Mouse (Mus musculus) intestine, postnatal 0 days (tissue): ENCODE measurements around the gene Dgkk. TPM values are rescaled to one million over a fixed set of nuclear protein-coding genes. Genes with fewer than 3 reads are reported as not detected.

Experiments
- ATAC-seq: fragments of 200-750 bp; cut with Nextera tagmentation; 2 replicates; pipeline ENCODE4 v1.8.0; 2017; ENCODE audit warnings: mild to moderate bottlenecking, moderate TSS enrichment, moderate library complexity
- H3K27ac ChIP-seq: fragments of 300-500 bp; sonication (generic); 2 replicates; pipeline ENCODE4 v1.5.1; 2014; ENCODE audit warnings: mild to moderate bottlenecking, low read depth, low read length, moderate library complexity
- H3K27me3 ChIP-seq: fragments of 300-500 bp; sonication (generic); replicated peaks from 2 replicates; pipeline ENCODE4 v1.6.1; 2014; ENCODE audit warnings: low read length, mixed read lengths; ENCODE audit not compliant: control insufficient read depth, insufficient read depth
- H3K36me3 ChIP-seq: fragments of 300-500 bp; sonication (generic); 2 replicates; pipeline ENCODE4 v1.6.1; 2014; ENCODE audit warnings: mild to moderate bottlenecking, moderate library complexity; ENCODE audit not compliant: control insufficient read depth, insufficient read depth
- H3K4me1 ChIP-seq: fragments of 300-500 bp; sonication (generic); replicated peaks from 2 replicates; pipeline ENCODE4 v1.6.1; 2014; ENCODE audit warnings: antibody characterized with exemption, low read length, mixed read lengths; ENCODE audit not compliant: control insufficient read depth, insufficient read depth
- H3K4me2 ChIP-seq: fragments of 300-500 bp; sonication (generic); replicated peaks from 2 replicates; pipeline ENCODE4 v1.6.1; 2014; ENCODE audit warnings: low read depth, mild to moderate bottlenecking, moderate library complexity
- H3K4me3 ChIP-seq: fragments of 300-500 bp; sonication (generic); 2 replicates; pipeline ENCODE4 v1.5.1; 2014; ENCODE audit warnings: low read depth, low read length
- H3K9ac ChIP-seq: fragments of 300-500 bp; sonication (generic); 2 replicates; pipeline ENCODE4 v1.6.1; 2014; ENCODE audit warnings: mild to moderate bottlenecking, low read depth, low read length
- H3K9me3 ChIP-seq: fragments of 300-500 bp; sonication (generic); 2 replicates; pipeline ENCODE4 v1.6.1; 2016; ENCODE audit warnings: mixed run types; ENCODE audit not compliant: control insufficient read depth
- CTCF ChIP-seq: sonication (generic); IDR thresholded peaks from 2 replicates; pipeline ENCODE4 v1.5.1; 2016; ENCODE audit warnings: low read depth, mild to moderate bottlenecking, control low read depth, antibody characterized with exemption, moderate library complexity
- WGBS: fragments of 180-500 bp; shearing (Covaris S2); extraction: QIAGEN DNeasy Blood & Tissue Kit; methylation state at CpG from one replicate; pipeline ENCODE4 v1.1.7; 2014; 5-methylcytosine and 5-hydroxymethylcytosine counted together
- polyA plus RNA-seq: library from polyadenylated mRNA; unstranded; fragments of >200 nt; fragmentation: Nextera tagmentation; extraction: Ambion mirVana; gene quantifications from 2 replicates; pipeline ENCODE4 v1.2.1, GENCODE M21; 2015

Gene Dgkk
- polyA plus RNA-seq, 1 experiment from 2014 or later, result 0.04 TPM

DNA sequence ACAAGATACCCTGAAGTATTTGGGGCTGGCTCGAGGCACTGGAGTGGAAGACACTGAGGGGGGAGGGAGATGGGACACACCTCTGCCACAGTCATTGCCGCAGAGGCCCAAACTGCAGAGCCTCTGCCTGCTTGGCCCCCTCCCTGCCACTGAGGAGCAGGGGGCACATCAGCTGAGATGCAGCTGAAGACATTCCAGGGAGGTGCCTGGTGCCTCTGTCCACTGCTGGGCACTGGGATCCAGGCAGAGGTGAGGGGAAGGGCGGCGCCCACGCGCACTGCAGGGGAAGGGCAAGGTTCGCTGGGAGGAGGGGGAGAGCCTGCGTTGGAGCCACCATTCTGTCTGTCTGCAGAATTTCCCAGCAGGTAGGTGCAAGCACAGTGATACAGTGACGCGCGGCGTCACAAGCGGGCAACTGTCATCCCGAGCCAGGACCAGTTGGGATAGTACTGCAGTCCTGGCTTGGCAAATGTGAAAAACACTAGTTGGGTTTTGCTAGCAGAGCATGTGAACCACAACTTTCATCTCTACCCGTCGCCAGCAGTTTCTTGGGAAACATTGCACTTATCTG, 948 bp downstream of the Dgkk start:
- no peak overlapping the region for H3K4me2 ChIP-seq
- no peak for ATAC-seq

DNA sequence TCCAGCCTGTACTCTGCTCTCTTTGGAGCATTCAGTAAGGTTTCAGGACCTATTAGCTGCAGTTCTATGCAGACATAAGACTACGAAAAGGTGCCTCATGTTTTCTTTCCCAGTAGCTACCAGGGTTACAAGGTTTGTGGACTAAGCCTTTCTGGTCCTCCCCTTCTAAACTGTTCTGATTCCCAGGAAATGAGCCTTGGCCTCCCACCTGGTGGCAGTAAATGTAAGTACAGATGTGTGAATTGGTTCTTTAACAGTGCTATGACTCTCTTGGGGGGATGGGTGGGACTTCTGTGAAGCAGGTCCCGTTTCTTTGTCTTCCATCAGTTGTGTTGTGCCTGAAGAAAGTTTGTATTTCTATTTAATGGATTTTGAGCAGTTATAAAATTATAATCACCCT, 53.4 kb downstream of the Dgkk start:
- no peak overlapping the region for H3K4me3 ChIP-seq
- WGBS, result 47% methylated on average over 2 of the region's 2 CpGs
- H3K27ac ChIP-seq, result no peak overlapping the region
- ATAC-seq, result no peak
- H3K4me1 ChIP-seq, result no peaks in the 10 kb centered on the region
- no peaks in the 10 kb centered on the region for H3K27me3 ChIP-seq
- H3K4me2 ChIP-seq, result no peak overlapping the region
- no peaks in the 10 kb centered on the region for H3K9me3 ChIP-seq
- H3K36me3 ChIP-seq, result no peaks in the 10 kb centered on the region
- TF ChIP-seq CTCF, result peak; percentile 42
- no peak overlapping the region for H3K9ac ChIP-seq

More for the DNA sequence above, 948 bp downstream of the Dgkk start:
- H3K9me3 ChIP-seq, result no peaks in the 10 kb centered on the region
- no peak overlapping the region for H3K4me3 ChIP-seq
- H3K27me3 ChIP-seq, result peaks cover 10% of the 10 kb centered on the region; the same call in 1 of the 2 replicates
- no peaks in the 10 kb centered on the region for H3K36me3 ChIP-seq
- no peak overlapping the region for H3K9ac ChIP-seq
- WGBS, result 19% methylated on average over 16 of the region's 16 CpGs
- no peak for TF ChIP-seq CTCF
- no peaks in the 10 kb centered on the region for H3K4me1 ChIP-seq
- no peak overlapping the region for H3K27ac ChIP-seq

GRCm38 (mm10) chrX:6853466-6853865, 74.4 kb downstream of the Dgkk start:
- TF ChIP-seq CTCF, result no peak
- ATAC-seq, result no peak

DNA sequence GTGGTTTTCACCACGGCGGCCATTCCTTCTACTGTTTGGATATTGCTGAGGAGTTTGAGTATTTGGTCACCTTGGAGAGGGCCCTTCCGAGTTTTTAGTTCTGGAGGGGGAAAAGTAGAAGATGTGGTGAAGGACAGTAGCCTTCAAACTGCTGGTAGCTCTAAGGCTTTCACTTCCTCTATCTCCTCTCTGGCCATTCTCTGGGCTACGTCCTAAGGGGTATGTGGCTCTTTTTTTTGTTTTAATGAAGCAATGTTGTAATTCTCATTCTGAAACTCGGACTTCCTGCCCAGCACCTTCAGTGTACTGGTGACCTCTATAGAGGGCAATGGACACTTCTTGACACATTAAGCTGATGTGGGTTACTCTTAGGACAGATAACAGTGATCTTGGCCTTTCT, 75.0 kb downstream of the Dgkk start:
- no peaks in the 10 kb centered on the region for H3K36me3 ChIP-seq
- no peak overlapping the region for H3K4me2 ChIP-seq
- no peak for ATAC-seq
- no peak for TF ChIP-seq CTCF
- no peaks in the 10 kb centered on the region for H3K4me1 ChIP-seq
- H3K4me3 ChIP-seq, result no peak overlapping the region
- no peak overlapping the region for H3K9ac ChIP-seq
- WGBS, result 84% methylated on average over 5 of the region's 5 CpGs
- H3K9me3 ChIP-seq, result no peaks in the 10 kb centered on the region
- no peaks in the 10 kb centered on the region for H3K27me3 ChIP-seq
- H3K27ac ChIP-seq, result no peak overlapping the region

More at GRCm38 (mm10) chrX:6853466-6853865, 74.4 kb downstream of the Dgkk start:
- H3K36me3 ChIP-seq, result no peaks in the 10 kb centered on the region
- 65% methylated on average over 3 of the region's 3 CpGs for WGBS
- H3K4me1 ChIP-seq, result no peaks in the 10 kb centered on the region
- no peaks in the 10 kb centered on the region for H3K9me3 ChIP-seq
- no peaks in the 10 kb centered on the region for H3K27me3 ChIP-seq
- H3K4me3 ChIP-seq, result no peak overlapping the region
- no peak overlapping the region for H3K4me2 ChIP-seq
- H3K27ac ChIP-seq, result no peak overlapping the region
- H3K9ac ChIP-seq, result no peak overlapping the region

GRCm38 (mm10) chrX:6893933-6894332, 114.8 kb downstream of the Dgkk start:
- Histone ChIP-seq H3K4me3 (no peak overlapping the region), H3K4me2 (no peak overlapping the region), H3K27me3 (no peaks in the 10 kb centered on the region), H3K27ac (no peak overlapping the region), H3K9ac (no peak overlapping the region), H3K36me3 (no peaks in the 10 kb centered on the region), H3K4me1 (no peaks in the 10 kb centered on the region), H3K9me3 (no peaks in the 10 kb centered on the region)
- no peak for ATAC-seq
- 45% methylated on average over 5 of the region's 5 CpGs for WGBS
- TF ChIP-seq CTCF, result no peak

DNA sequence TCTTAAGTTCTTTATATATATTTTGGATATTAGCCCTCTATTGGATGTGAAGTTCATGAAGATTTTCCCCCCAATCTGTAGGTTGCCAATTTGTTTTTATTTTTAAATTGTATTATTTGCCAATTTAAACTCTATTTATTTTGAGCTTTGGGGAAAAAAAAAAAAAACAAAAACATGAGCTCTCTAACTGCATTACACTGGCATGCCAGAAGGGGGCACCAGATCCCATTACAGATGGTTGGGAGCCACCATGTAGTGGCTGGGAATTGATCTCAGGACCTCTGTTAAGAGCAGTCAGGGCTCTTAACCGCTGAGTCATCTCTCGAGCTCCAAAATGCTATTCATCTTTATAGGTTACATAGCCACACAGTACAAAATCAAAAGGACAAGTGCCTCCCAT, 131.9 kb downstream of the Dgkk start:
- H3K9ac ChIP-seq, result no peak overlapping the region
- H3K4me3 ChIP-seq, result no peak overlapping the region
- WGBS, result 86% methylated on average over 2 of the region's 2 CpGs
- H3K36me3 ChIP-seq, result no peaks in the 10 kb centered on the region
- no peak overlapping the region for H3K27ac ChIP-seq
- H3K4me2 ChIP-seq, result no peak overlapping the region
- no peaks in the 10 kb centered on the region for H3K27me3 ChIP-seq
- H3K4me1 ChIP-seq, result no peaks in the 10 kb centered on the region
- H3K9me3 ChIP-seq, result no peaks in the 10 kb centered on the region
- TF ChIP-seq CTCF, result no peak
- ATAC-seq, result no peak

DNA sequence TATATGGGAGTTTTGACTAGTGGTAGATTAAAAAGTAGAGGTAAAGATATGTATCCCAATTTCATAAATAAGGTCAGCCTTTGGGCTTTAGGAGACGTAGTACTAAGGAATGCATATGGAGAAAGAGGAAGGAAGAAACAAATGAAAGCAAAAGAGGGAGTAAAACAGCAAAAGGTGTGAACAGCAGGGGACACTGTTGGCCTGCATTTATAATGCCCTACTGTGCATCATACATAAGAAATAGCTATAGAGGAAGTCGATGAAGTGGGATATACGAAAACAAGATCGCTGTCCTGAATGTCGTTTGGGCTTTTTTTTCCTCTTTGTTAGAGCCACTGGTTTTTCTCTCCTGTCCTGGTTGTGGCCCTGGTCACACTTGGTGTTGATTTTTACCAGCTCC, 143.1 kb downstream of the Dgkk start:
- peak; percentile 70 for TF ChIP-seq CTCF
- Histone ChIP-seq H3K4me2 (no peak overlapping the region), H3K9ac (no peak overlapping the region), H3K27ac (no peak overlapping the region), H3K4me3 (no peak overlapping the region), H3K4me1 (no peaks in the 10 kb centered on the region), H3K27me3 (no peaks in the 10 kb centered on the region), H3K9me3 (no peaks in the 10 kb centered on the region), H3K36me3 (no peaks in the 10 kb centered on the region)
- ATAC-seq, result no peak
- 63% methylated on average over 5 of the region's 5 CpGs for WGBS
